Mouse (Mus musculus): Measurements from ENCODE around the gene Alyref2.

DNA sequence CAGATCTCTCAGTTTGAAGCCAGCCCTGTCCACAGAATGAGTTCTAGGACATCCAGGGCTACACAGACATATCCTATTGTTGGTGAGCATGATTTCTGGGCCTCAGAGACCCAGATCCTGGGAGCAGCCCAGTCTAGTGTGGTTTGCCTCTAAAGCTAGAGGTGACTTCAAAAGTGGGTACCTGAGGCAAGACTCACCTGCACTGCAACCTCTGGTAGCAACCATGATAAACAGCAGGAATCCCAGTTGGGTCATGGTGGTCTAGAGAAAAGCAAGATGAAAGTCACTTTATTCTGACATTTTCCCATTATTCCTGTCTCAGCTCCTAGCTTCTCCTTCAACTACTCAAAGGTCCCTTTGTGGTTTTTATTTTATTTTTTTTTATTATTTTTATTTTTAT, 31.3 kb downstream of the Alyref2 start:
- TF ChIP-seq CTCF (IDR thresholded peaks at IDR 0.05; ENCODE audit: low read depth) (no peak), EP300 (IDR thresholded peaks at IDR 0.05; ENCODE audit: low read depth) (no peak)

Measured in liver, postnatal 0 days (tissue).